Mouse (Mus musculus) testis, adult 2 months (tissue): ENCODE measurements around the gene Cdc42bpg.
"Not testable (repeated sequence)": the region's sequence is repeated elsewhere in the genome, so short reads cannot be mapped to it uniquely, and the experiment has no call there.

ENCODE experiments used
- CTCF ChIP-seq: fragments of 200-500 bp; IDR thresholded peaks from 2 replicates; pipeline ENCODE4 v1.5.1; 2012; ENCODE audit warnings: low read depth, mild to moderate bottlenecking, inconsistent platforms, low read length, moderate library complexity; ENCODE audit not compliant: control insufficient read depth, insufficient read depth, insufficient replicate concordance
- POLR2A ChIP-seq: fragments of 200-500 bp; IDR thresholded peaks from 2 replicates; pipeline ENCODE4 v1.6.1; 2012; ENCODE audit warnings: low read depth, mild to moderate bottlenecking, inconsistent platforms, low read length, moderate library complexity; ENCODE audit not compliant: control insufficient read depth

GRCm38 (mm10) chr19:6311783-6312182, 5.5 kb downstream of the Cdc42bpg start:
- not testable (repeated sequence) for TF ChIP-seq POLR2A, CTCF
